Mouse (Mus musculus) heart, adult 2 months (tissue): ENCODE measurements around the gene Olfr13.
"Not testable (repeated sequence)": the region's sequence is repeated elsewhere in the genome, so short reads cannot be mapped to it uniquely, and the experiment has no call there.

ENCODE experiments used
- CTCF ChIP-seq: fragments of 200-600 bp; IDR thresholded peaks from 2 replicates; pipeline ENCODE4 v1.8.1; 2022; ENCODE audit warnings: antibody characterized with exemption, mild to moderate bottlenecking, moderate library complexity
- EP300 ChIP-seq: fragments of 200-500 bp; IDR thresholded peaks from 2 replicates; pipeline ENCODE4 v1.6.1; 2011; ENCODE audit warnings: low read depth, low read length, control low read depth; ENCODE audit not compliant: insufficient read depth
- POLR2A ChIP-seq: fragments of 200-500 bp; IDR thresholded peaks from 2 replicates; pipeline ENCODE4 v1.6.1; 2011; ENCODE audit warnings: mild to moderate bottlenecking, low read depth, low read length, control low read depth; ENCODE audit not compliant: insufficient read depth

DNA sequence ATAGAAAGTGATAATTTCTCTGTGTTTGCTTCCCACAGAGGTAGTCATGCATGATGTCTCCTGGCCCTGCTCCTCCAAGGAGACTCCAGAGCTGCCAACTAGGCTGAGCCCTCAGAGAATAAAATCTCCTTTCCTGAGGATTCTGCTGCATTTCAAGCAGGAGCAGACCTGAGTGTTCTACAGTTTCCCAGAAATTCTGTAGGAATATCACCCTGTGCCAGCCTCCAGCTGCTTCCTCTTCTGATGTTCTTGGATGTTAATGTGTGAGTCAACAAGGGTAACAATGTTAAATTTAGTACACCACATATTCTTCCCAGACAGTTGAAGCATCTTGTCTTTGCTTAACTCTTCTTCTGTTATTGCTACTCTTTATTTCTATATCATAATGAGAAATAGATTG, 40.9 kb downstream of the Olfr13 start, which contains the start of gene Olfr434:
- TF ChIP-seq CTCF, POLR2A, EP300: not testable (repeated sequence)
